Mouse (Mus musculus): ENCODE results near the gene 4933428G20Rik.

The 4933428G20Rik gene

DNA sequence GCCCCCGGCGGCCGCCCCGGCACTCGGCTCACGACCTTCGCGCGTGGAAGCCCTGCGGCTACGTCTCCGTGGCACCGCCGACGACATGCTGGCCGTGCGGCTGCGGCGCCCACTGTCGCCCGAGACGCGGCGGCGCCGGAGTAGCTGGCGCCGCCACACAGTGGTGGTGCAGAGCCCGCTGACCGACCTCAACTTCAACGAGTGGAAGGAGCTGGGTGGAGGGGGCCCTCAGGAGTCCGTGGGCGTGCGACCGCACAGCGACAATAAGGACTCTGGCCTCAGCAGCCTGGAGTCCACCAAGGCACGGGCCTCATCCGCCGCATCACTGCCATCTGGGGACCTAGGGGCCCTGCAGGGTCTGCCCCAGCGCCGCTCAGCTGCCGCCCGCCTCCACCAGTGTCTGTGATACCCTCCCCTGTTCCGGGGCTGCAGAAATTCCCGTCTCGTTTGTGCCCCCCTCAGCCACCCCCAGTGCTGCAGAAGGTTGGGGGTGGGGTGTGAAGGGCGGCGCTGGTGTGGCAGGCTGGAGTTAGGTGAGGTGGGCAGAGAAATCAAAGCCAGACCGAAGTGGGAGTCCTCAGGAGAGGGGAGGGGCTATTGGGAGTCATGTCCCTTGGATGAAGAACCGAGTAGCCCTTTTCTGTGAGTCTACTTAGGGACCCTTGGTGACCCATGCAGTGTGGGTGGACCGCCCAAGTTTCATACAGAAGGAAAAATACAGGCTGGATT is 744 bp upstream of the 4933428G20Rik start:
- no peak for DNase-seq

DNA sequence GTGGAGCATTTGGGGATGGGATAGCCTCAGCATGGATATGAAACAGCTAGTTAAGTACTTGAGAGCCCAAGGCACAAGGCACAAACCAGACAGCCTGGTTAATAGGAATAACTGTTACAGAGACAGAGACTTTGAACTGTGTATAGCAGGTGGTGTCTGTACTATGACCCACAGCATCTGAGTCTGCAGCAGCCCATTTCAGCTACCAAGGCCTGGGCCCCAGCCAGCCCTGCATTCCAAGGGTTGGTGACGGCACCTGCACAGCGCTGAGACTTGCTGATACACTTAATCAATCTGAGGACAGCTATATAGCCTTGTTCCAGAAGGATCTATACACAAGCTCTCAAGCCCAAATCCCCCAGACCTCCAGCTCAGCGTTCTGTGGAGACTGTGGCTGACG is 2.6 kb downstream of the 4933428G20Rik start:
- DNase-seq: no peak

DNA sequence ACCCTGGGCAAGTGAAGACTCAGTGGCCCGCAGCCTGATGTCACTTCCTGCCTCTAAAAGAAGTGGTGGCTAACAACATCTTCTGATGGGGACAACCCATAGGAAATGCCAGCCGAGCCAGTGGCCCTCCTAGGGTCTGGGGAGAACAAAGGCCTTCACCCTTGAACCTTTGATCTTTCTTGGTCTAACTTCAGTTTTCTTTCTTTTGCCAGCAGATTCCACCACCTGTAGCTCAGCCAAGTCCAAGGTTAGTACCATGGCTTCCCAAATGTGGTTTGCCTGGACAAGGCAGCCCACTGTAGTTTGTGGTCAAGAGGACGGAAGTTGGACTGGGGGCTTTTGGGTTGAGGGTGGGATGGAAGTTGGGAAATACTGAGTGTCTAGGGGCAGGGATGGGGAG is 7.3 kb downstream of the 4933428G20Rik start:
- no peak for DNase-seq

GRCm38 (mm10) chr11:97491640-97492039 is 8.5 kb downstream of the 4933428G20Rik start:
- no peak for DNase-seq

DNA sequence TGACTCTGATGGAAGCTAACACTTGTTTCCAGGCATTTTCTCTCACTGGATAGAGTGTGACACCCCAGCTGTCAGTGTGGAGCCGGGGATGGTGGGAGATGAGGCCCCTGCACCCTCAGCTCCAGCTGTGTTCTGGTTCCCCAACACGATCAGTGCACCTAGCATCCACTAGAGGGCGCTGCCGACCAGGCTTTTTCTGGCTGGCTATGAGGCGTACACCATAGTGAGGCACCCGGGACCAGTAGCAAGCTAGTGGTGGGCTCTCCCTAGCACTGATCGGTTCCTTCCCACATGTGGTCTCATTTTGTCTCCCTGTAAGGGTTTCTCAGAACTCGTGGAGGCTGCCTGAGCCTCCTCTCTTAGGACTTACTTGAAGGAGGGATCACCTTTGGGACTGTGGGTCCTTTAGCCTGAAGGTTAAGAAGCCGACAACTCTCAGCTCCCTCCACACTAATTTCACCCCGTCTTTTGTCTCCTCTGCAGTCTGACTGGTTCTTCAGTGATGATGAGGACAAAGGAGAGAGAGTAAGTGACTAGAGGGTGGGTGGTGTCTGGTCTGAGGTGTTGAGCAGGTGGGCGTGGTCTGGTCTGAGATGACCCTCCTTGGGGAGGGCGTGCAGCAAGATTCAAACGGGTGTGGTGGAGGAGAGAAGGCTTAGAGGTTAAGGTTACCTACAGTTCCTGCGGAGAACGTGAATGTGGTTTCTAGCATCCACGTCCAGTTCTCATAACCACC is 10.4 kb downstream of the 4933428G20Rik start:
- DNase-seq: peak; percentile 79

DNA sequence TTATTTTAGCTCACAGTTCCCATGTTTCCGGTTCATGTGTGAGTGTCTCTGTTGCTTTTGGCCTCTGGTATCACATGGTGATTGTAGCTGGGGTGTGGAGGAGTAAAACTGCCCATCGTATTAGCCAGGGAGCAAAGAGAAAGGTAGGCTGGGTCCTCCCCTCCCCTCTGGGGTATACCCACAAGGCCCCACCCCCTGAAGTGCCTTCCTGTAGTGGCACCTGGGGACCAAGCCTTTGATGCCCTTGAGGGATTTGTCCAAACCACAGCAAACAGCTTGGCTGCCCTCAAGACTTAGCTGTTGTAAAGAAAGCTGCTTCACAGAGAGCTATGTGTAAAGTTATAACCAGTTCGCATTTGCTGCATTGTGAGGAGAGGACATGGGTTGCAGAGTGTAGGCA is 12.5 kb downstream of the 4933428G20Rik start:
- DNase-seq: no peak

DNA sequence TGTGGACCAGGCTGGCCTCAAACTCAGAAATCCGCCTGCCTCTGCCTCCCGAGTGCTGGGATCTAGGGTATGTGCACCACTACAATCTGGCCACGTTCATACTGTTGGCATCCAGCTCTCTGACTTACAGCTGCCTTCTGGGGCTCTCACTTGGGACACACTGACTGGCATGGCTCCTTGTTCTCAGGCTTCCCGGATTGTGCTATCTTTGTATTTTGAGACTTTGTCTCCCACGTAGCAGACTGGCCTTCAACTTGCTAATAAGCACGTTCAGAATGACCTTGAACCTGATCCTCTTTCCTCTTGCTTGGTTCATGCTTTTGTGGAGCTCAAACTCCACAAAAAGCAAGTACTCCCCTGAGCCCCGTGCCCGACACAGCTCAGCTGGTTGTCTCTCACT is 14.5 kb downstream of the 4933428G20Rik start:
- DNase-seq: no peak

DNA sequence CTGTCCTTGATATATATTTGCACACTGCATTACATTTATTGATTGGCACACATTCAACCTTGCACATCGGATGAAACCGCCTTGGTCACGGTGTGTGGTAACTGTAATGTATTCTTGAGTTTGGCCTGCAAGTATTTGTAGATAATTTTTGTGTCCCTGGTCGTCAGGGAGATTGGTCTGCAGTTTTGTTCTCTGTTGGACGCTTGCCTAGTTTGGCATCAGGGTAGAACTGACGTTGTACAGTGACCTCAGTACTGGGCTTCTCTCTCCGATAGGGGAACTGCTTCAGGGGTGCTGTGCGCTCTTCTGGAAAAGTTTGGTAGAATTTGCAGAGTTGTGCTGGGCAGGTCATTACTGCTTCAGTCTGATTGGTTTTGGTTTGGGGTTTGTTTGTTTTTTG is 20.3 kb downstream of the 4933428G20Rik start:
- no peak for DNase-seq

DNA sequence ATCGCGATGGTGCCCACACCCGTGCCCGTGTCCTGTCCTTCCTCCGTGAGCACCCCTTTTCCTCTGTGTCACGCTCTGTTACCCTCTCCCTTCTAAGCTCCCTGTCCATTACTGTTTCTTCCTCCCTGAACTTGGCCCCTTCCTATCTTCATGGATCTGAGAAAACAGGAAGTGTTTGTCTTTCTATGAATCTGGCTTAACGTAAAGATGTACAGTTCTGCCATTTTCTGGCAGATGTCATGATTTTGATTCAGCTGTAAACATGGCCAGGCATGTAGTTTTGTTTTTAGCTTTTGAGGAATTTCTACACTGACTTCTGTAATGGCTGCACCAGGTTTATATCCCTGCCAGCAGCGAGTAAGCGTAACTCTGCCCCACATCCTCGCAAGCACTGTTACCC is 21.1 kb downstream of the 4933428G20Rik start:
- no peak for DNase-seq

- no peak for DNase-seq
These were observed 21.8 kb downstream of the 4933428G20Rik start for GRCm38 (mm10) chr11:97478345-97478744.

GRCm38 (mm10) chr11:97477431-97477830 is 22.7 kb downstream of the 4933428G20Rik start:
- DNase-seq: no peak

GRCm38 (mm10) chr11:97476334-97477095 is 23.6 kb downstream of the 4933428G20Rik start:
- peak; percentile 72 for DNase-seq

DNA sequence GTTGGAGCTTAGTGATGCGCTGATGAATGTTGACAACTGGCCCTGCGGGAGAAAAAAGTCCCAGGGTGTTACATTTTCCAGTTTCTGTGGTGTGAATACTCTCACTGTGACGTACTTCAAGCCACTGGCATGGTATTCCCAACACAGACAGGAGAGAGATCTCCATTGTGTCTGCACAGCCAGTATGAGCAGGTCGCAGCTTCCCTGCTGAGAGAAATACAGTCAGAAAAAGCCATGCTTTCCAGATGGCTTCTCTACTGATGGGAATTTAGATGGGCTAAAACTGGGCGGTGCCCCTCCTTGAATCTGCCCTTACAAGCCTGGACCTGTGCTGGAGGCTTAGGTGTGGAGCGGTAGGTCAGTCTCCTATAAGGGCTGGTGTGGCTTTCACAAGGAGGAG is 28.9 kb downstream of the 4933428G20Rik start:
- no peak for DNase-seq

- DNase-seq: no peak
These were observed 30.3 kb downstream of the 4933428G20Rik start for GRCm38 (mm10) chr11:97469828-97470227.

DNA sequence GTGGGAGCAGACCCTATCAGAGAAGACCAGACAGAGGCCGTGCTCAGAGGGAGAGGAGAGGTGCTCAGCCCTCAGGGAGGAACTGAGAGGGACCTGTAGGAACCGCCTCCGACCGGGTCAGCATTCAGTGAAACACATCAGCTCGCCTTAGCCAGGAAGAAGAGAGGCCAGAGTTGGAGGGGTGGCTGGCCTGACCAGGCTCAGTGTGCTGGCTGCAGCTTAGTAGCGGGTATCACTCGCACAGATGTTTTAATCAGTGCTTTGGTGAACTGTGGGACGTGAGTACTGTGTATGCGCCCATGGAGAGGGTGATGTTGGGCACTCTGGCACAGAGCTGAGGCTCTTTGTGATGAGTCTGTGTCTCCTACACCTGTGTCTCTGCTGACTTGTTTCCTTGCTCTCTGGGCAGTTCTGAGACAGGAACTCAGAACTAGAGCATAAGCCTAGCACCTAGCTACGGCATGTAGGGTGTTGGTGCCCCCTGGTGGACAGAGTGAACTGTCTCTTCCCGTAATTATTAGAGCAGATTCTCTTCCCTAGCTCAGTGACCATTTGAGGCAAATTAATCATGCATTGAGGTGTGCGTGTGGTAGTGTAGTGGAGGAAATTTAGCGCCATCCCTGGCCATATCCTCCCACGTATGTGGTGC is 31.4 kb downstream of the 4933428G20Rik start:
- DNase-seq: peak; percentile 94

GRCm38 (mm10) chr11:97466444-97467160 is 33.5 kb downstream of the 4933428G20Rik start:
- DNase-seq: no peak

DNA sequence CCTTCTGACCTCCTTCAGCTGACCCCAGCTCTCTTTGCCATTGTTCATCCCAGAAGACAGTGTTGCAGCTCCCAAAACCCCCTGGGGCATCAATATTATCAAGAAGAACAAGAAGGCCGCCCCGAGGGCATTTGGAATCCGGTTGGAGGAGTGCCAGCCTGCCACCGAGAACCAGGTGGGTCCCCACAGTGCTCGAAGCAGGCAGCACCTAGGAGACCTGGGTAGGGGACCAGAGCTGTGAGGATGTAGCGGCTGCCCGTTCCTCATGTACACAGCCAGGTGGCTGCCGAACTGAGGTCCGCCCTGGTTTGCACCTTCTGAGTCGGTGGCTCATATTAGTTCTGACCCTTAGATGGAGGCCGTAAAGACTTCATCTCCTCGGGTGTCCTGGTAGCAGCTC is 34.2 kb downstream of the 4933428G20Rik start:
- no peak for DNase-seq

DNA sequence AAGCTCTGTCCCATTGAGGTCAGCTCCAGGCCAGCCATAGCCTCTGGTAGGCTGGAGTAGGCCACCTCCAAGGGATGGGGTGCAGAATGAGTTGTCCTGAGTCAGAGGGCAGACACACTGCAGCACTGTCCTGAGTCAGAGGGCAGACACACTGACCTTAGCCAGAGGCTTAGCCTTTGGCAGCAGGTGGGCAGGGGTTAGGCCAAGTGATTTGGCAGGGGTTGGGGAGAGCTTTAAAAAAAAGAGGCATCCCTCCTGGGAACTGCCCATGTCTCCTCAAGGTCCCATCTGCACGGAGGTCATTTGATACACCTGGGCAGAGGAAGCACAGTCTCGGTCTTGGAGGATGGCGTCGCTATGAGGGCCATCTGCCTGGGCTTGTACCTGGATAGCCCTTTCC is 36.1 kb downstream of the 4933428G20Rik start:
- no peak for DNase-seq

DNA sequence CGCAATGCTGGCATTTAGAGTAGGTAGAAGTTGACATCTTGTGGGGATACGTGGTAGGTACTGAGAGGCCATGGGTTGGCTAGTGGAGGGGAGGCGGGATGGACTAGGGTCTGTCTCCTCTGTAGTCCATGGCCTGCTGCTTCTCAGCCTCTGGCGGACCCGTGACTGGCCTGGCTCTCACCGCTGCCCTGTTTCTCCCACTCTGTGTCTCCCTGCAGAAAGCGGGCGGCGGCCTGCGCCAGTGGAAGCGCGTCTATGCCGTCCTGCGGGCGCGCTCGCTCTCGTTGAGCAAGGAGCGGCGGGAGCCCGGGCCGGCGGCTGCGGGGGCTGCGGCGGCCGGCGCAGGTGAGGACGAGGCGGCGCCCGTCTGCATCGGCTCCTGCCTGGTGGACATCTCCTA is 37.0 kb downstream of the 4933428G20Rik start:
- no peak for DNase-seq

GRCm38 (mm10) chr11:97462538-97462937 is 37.6 kb downstream of the 4933428G20Rik start:
- no peak for DNase-seq

DNA sequence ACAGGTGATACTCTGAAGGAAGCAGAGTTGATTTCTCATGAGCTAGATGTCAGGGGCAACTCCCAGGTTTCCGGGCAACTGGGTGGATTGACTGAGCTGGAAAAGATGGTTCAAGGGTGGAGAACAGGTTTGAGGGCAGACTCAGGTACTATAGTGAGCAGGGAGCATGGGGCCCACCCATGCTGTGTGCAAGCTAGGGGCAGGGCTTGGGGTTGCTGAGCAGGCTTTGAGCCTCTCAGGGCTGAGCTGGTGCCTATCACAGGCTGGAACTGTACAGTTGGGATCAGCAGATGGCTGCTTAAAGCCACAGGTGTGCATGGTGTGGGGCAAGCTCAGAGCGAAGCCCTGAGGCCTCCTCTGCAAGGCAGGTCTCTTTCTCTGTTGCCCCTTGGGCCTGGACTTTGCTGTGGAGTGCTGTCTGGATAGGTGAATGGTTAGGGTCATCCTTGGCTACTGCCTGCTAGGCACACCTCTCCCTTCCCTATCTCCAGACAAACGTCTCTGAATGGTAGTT is 38.8 kb downstream of the 4933428G20Rik start:
- DNase-seq: no peak

- DNase-seq: no peak
These were observed 43.0 kb downstream of the 4933428G20Rik start for GRCm38 (mm10) chr11:97457120-97457519.

Data from lung, postnatal 14 days (tissue).